Mouse (Mus musculus) mature B cell (primary cell): ENCODE measurements around the gene Itih2.

Experiments
- in situ Hi-C: fragments of 300-500 bp; cut with MboI; formaldehyde crosslinking; loops from 2 replicates; pipeline ENCODE4 v1.14.3; 2019

Itih2 gene

GRCm38 (mm10) chr2:10131296-10131695 lies at the start of gene Itih2:
TSS of gene Itih2 (minus strand) at chr2:10131396.
- in situ Hi-C loops, result loop anchor here (10.0 kb wide), 1 partner anchor 164 kb away; no protein-coding TSS in a partner anchor

DNA sequence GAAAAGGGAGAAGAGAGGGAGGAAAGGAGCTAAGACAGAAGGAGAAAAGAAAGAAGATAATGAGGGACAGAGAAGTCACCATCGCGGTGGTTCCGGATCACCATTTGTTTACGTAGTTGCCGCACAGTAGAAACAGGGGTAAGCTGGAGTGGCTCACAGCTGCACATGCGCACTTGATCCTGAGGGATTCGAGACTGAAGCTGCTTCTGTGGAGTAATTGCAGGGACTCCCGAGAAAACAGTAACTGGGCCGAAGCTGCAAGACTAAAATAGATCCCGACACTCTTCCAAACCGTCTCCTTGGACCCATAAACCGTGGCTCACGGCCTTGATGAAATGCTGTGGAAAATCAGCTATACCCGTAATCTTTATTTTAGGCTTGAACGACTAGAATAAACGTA lies 38.8 kb upstream of the Itih2 start:
- in situ Hi-C loops, result no loop called here

DNA sequence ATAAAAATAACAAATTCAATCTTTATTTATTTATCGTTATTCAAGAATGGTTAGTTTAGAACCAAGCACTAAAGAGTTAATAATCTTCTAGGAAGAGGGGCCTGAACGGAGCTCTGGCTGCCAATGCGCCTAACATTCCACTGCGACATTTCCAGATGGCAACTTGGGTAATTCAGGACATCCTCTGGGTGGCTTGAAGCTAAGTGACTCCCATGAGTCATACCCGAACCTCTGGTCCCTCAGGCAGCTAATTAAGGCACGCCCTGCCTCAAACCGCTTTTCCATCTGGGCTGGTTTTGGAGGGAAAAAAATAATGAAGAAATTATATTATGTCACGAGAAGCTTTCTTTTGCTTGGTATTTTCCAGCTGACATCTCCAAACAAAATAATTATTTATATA lies 36.8 kb upstream of the Itih2 start:
- in situ Hi-C loops, result no loop called here

DNA sequence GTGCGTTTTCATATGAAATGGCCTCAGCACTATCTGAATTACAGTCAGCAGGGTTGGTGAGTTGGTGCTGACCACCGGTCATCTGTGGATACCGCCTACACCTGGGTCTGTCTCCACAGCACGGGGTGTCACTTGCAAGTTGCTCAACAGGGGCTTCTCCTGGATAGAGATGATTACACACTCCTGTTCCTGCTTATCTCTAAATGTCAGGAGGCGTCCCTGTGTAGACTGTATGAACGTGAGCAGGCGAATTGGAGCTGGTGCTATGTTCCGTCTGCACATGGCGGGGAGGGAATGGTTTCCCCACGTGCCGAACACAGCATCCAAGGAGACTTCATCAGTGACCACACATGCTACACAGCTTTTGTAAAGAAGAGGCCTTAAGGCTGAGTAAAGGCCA lies 36.1 kb upstream of the Itih2 start:
- in situ Hi-C loops, result no loop called here

DNA sequence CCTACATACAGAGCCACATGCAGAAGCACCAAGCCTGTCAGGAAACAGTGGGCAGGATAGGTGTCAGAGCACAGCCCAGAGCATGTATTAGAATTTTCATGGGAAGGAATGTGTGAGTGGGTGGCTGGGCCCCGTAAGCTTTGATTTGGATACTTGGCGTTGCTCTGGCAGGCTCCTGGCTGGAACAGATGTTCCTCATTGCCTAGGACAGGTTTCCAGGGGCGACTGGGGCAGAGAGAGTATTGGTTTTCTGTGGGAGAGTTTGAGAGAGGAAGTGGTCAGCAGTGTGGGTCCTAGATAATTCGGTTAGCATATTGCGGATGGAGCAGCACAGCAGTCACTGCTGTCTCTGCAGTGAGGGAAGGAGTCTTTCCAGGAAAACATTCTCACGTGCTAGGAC lies 35.4 kb upstream of the Itih2 start:
- in situ Hi-C loops, result no loop called here

GRCm38 (mm10) chr2:10162011-10162410 lies 30.8 kb upstream of the Itih2 start:
- in situ Hi-C loops, result no loop called here

GRCm38 (mm10) chr2:10157184-10157583 lies 26.0 kb upstream of the Itih2 start:
- in situ Hi-C loops, result no loop called here

- in situ Hi-C loops, result no loop called here
These were observed 22.2 kb upstream of the Itih2 start, which contains the start of gene Itih5 for GRCm38 (mm10) chr2:10153201-10154075. TSS of gene Itih5 (plus strand) at chr2:10153571.

DNA sequence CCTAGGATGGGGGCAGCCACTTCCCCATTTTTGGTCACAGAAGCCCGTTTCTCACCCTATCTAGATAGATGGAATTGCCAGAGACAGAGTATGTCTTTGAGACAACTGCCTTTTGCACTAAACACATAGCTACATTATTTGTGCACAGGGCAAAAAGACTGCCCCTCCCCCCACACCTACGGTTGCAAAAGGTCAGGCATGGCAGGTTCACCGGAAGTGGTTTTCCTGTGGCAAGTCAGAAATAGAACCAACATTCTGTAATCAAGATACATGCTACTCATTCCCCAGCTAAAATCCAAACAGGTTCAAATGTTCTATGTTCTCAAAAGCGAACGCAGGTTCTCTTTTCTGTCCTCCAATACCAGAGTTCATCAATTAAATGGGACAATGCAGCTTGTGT lies 21.4 kb upstream of the Itih2 start:
- in situ Hi-C loops, result no loop called here

GRCm38 (mm10) chr2:10147176-10147575 lies 16.0 kb upstream of the Itih2 start:
- in situ Hi-C loops, result no loop called here

DNA sequence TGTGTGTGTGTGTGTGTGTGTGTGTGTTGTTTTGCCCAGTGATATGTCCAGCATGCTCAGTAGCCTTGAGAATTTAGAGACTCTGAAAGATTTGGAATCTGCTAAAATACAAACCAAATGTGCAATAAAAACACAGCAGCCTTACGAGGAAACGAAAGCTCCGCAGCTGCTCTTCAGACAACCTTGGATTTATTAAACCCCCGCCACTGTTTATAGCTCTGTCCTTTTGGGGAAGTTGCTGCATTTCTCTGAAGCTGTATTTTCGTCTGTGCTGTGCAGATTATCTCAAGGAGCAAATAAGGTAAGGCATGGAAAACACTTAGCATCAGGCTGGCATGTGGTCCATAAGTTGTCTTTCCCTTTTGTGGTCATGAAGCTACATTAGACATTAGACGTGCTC lies 14.3 kb upstream of the Itih2 start:
- in situ Hi-C loops, result no loop called here

GRCm38 (mm10) chr2:10142472-10143454 lies 11.6 kb upstream of the Itih2 start:
- in situ Hi-C loops, result no loop called here

DNA sequence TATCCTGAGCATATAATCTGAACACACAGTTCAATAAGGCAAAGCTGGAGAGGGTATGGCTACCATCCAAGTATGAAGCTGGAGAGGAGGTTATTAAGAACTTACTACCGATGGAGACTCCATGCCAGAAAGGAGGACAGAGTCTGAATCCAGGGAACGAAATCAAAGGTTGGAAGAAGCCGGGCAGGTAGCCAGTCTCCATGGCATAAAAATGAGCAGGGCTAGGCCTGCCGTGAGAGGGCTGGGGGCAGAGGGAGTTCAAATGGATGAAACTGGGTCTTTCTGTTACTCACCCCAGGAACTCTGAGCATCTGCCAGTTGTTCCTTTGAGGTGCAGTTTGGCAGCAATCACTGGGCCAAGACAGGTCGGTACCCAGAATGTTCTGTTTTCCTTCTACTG lies 9.3 kb upstream of the Itih2 start:
- in situ Hi-C loops, result no loop called here

DNA sequence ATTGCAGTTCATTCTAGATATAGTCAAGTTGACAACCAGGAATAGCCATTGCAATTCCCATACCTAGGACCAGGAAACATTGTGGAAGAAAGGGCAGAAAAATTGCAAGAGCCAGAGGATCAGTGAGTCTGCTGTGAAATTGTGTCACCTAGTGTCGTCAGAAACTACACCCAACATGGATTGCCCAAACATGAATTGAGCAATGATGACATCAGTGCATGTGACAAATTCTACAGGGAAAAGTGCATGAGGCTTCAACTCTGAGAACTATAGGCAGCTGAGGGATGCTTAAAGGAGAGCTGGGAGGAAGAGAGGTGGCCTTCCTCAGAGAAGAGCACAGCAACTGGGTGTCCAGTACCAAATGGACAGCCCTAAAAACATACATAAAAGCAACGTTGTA lies 6.1 kb upstream of the Itih2 start:
- in situ Hi-C loops, result loop anchor here (10.0 kb wide), 1 partner anchor 157 kb away; no protein-coding TSS in a partner anchor

DNA sequence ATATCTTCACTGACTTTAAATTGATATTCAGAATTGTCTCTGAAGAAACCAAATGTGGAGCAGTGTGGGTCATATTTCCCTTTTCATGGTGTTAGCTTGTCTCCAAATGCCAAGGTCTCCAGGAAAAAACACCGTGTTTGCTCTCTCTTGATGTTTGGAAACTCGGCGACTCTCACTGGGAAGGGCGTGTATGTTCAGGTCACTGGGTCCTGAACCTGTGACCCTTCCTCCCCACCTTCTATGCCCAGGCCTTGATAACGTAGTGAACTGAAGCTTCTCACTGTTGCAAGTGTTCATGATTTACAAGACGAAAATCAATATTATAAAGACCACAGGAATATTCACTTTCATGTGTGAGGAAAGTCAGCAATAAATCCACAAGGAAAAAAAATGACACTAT lies 2.7 kb upstream of the Itih2 start:
- in situ Hi-C loops, result loop anchor here (10.0 kb wide), 1 partner anchor 161 kb away; no protein-coding TSS in a partner anchor

DNA sequence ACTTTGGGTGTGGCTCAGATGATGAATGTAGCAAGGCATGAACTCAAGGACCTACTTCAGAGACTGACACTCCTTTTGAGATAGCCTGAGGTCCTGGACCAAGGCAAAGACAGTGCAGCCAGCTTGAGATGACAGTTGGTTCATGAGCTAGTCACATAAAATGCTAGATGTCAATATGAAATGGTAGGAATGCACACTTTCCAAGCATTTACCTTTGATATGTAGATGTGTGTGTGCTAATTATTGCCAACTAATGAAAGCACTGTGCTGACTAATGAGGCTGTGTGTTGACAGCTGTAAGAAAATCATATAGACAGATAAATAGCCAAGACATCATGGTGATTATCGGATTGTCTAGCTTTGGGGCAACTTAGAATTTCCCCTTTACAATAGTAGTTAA lies 932 bp upstream of the Itih2 start:
- in situ Hi-C loops, result loop anchor here (10.0 kb wide), 1 partner anchor 163 kb away; no protein-coding TSS in a partner anchor

- in situ Hi-C loops, result loop anchor here (10.0 kb wide), 1 partner anchor 164 kb away; no protein-coding TSS in a partner anchor
These were observed 730 bp downstream of the Itih2 start for GRCm38 (mm10) chr2:10130341-10130990.

GRCm38 (mm10) chr2:10128571-10128970 lies 2.6 kb downstream of the Itih2 start:
- in situ Hi-C loops, result no loop called here

GRCm38 (mm10) chr2:10127471-10127870 lies 3.7 kb downstream of the Itih2 start:
- in situ Hi-C loops, result no loop called here

- in situ Hi-C loops, result no loop called here
These were observed 5.1 kb downstream of the Itih2 start for GRCm38 (mm10) chr2:10126122-10126521.

DNA sequence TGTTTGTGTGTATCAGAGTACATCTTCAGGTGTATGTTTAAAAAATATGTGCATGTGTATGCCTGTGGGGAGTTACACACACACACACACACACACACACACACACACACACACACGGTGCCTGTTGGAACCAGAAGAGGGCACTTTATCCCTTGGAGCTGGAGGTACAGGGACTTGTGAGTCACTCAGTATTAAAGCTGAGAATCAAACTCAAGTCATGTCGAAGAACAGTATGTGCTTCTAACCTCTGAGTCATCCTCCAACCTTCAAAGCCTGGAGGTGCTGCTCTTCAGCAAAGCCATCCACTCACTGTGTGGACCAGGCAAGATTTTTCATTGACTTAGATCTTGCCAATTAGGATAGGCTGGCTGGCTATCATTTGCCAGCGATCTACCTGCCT lies 9.4 kb downstream of the Itih2 start:
- in situ Hi-C loops, result no loop called here

- in situ Hi-C loops, result no loop called here
These were observed 11.9 kb downstream of the Itih2 start for GRCm38 (mm10) chr2:10119276-10119675.
